Mouse (Mus musculus) gastrocnemius, adult 2 months (tissue): ENCODE measurements at regions not wholly inside any gene's neighbourhood (a gene's known extent, or its start where the extent isn't known, plus 50 kb on each side); places are given as distances from the start of the nearest gene placed in this dataset. TPM values are rescaled to one million over a fixed set of nuclear protein-coding genes. Genes with fewer than 3 reads are reported as not detected.
A peak's percentile ranks its signal among the peaks of the same experiment; 100 is the strongest.

Experiments used
- DNase-seq: peaks from one replicate; pipeline ENCODE4 v3.0.0; 2022
- H3K27ac ChIP-seq: fragments of 200-600 bp; 2 replicates; pipeline ENCODE4 v1.8.1; 2022; ENCODE audit warnings: mild to moderate bottlenecking
- H3K4me3 ChIP-seq: fragments of 200-600 bp; 2 replicates; pipeline ENCODE4 v1.8.1; 2022; ENCODE audit warnings: mild to moderate bottlenecking, moderate library complexity
- CTCF ChIP-seq: fragments of 200-600 bp; IDR thresholded peaks from 2 replicates; pipeline ENCODE4 v1.8.1; 2022; ENCODE audit warnings: antibody characterized with exemption, mild to moderate bottlenecking, moderate library complexity
- intact Hi-C: fragments of 180-260 bp; cut with DNase I; formaldehyde crosslinking; loops from one replicate; pipeline ENCODE4 v1.15.1; 2025
- microRNA-seq: library from miRNA; unstranded; fragments of <30 nt; microRNA quantifications from one replicate; pipeline ENCODE4 v1.2.0, GENCODE M21; 2021

DNA sequence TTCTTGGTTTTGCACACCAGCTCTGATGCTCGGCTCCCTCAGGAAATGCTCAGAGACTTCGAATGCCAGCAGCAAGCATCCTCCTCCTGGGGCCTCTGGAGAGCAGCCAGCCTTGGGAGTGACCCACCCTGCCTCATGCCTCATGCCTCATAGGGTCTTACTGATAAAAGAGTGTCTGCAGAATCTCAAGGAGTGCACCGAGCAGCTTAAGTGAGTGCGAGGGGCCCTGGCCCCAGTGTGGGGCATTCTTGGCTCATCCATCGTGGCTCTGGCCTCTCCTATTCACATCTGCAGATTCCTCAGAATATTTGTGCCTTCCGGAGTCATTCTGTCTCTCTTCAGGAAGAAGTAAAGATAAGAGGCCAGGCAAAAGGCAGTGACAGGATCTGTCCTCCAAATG lies 53.7 kb upstream of the Dlk1 start:
- DNase-seq: no peak
- 0 out of 2 replicates have a peak overlapping the region, but pooled peaks have one; percentile 24 for H3K27ac ChIP-seq
- intact Hi-C loops: no loop called here
- TF ChIP-seq CTCF: no peak
- peak overlapping the region; percentile 62 for H3K4me3 ChIP-seq

DNA sequence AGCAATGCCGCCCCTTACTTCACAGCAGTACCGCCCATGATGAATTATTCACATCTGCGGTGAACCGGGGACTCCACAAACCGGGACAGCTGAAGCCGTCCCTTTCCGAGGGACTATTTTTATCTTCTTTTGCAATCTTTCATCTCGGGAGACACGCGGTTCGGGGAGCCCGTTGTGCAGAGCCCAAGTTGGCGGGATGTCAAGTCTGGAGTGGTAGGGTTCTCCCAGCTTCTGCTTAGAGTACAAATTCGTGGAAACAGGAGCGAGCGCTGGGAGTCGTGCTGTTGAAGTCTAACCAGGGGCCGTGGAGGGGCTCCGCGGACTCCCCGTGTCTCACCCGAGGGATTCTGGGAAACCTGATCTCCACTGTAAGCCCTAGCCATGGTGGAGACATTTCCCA lies 53.0 kb upstream of the Dlk1 start:
- peak; percentile 84 for DNase-seq
- H3K27ac ChIP-seq: 0 out of 2 replicates have a peak overlapping the region, but pooled peaks have one; percentile 24

DNA sequence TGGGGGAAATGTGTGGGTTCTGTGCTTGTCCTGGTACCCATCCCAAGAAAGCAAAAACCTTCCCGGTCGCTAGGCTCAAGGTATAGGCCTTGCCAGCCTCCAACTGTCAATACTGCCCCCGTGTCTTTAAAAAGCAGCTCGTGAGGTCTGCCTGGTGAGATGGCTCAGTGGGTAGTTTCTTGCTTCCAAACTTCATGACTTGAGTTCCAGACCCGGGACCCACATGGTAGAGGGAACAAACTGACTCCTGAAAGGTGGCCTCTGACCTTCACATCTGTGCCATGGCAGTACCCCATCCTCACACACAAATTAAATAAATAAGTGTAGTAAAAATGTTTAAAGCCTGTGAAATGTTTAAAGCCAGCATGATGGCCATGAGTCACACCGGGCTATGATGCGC lies 52.6 kb upstream of the Dlk1 start:
- Histone ChIP-seq H3K27ac (no peak overlapping the region), H3K4me3 (peak overlapping the region; percentile 62)
- intact Hi-C loops: no loop called here
- DNase-seq: no peak
- TF ChIP-seq CTCF: no peak

More for the DNA sequence above, 53.0 kb upstream of the Dlk1 start:
- H3K4me3 ChIP-seq: peak overlapping the region; percentile 62
- intact Hi-C loops: no loop called here
- TF ChIP-seq CTCF: no peak

DNA sequence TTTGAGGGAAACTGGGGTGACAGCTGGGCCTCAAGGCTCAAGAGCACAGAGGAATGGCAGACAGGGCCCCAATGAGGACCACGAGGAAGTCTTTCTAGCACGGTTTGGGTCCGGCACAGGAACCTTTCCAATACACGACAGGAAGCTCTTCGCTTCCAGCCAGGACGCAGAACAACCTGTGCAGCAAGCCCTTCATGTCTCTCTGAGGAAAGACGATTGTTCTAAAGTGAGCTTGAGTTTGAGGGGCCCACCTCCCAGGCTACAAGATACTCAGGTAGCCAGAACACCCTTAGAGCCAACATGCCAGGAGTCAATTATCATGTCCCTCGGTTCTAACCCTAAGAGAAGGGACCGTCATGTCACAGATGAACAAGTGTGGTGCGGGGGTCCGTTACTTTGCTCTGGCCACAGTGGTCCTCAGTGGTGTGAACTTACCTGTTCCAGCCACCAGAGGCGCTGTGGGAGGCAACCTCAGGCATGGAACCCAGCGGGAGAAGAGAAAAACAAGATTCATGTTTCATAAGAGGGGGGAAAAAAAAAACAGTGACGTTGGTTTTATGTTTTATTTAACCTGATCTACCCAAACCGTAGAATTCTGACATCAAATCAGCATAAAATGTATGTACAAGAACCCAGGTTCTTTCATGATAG lies 51.6 kb upstream of the Dlk1 start:
- H3K4me3 ChIP-seq: no peak overlapping the region
- intact Hi-C loops: no loop called here
- DNase-seq: peak; percentile 45
- H3K27ac ChIP-seq: no peak overlapping the region
- peak; percentile 67 for TF ChIP-seq CTCF

DNA sequence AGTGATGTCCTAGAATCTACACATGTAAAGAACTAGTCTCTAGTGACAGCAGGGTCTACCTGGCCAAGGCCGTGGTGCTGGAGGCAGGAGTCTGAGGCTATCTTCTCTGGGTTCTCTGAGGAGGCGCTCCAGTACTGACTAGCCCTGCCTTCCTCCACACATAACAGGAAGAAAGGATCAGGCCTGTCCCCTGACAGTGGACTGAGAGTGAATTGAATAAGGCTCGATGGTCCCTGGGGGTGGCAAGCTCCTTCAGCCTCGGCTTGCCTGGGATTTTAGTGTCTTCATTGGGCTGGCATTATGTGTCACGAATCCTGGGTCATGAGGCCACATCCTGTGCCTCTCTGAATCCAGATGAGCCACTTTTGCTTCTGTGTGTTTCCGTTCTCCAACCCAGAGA lies 50.9 kb upstream of the Dlk1 start:
- no peak overlapping the region for H3K4me3 ChIP-seq
- intact Hi-C loops: no loop called here
- TF ChIP-seq CTCF: no peak
- DNase-seq: no peak
- no peak overlapping the region for H3K27ac ChIP-seq

DNA sequence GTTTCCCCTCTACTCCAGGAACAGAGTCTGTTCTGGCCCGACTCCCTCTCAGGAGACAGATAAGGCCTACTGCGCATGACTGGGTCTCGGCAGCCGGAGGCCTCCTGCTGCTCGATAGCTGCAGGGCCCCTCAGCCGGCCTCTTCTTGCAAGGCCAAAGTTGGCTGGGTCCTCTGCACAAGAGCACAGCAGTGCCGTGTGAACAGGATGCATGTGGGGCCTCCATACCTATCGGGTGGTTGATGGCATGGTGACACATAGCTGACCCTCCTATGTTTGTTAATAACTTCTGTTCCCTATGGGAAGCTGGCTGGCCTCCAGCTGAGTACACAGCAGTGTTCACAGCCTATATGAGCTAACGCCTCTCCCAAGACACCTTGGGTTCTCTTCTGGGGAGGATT lies 50.4 kb upstream of the Dlk1 start:
- Histone ChIP-seq H3K27ac (no peak overlapping the region), H3K4me3 (no peak overlapping the region)
- intact Hi-C loops: no loop called here
- no peak for TF ChIP-seq CTCF
- DNase-seq: peak; percentile 45

Small RNAs in the stretch of these regions (microRNA-seq; reads per million reads assigned to microRNA genes)
- not detected for gene Gm22234
- not detected for gene Gm25297
